Mouse (Mus musculus) heart, postnatal 0 days (tissue): ENCODE measurements at regions not wholly inside any gene's neighbourhood (a gene's known extent, or its start where the extent isn't known, plus 50 kb on each side); places are given as distances from the start of the nearest gene placed in this dataset.

Experiments used
- CTCF ChIP-seq: IDR thresholded peaks from 2 replicates; pipeline ENCODE4 v1.5.1; 2016; ENCODE audit warnings: antibody characterized with exemption, control low read depth, low read depth
- EP300 ChIP-seq: IDR thresholded peaks from 2 replicates; pipeline ENCODE4 v1.6.1; 2016; ENCODE audit warnings: antibody characterized with exemption, low read depth

DNA sequence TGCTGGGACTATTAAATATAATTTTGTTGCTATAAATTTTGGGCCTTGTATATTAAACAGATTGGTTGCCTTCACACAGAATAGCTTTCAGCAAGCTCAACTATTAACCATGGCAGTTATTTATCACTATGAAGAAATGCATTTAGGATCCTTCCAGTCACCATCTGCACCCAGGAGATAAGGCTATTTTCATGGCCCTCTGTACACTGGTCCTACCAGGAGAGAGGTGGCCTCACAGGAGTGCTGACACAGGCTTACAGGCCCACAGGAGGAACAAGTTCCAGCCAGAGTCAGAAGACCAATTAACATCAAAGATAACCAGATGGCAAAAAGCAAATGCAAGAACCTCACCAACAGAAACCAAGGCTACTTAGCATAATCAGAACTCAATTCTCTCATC lies 731.3 kb downstream of the Ryr2 start:
- no peak for TF ChIP-seq CTCF
- no peak for TF ChIP-seq EP300
